Mouse (Mus musculus) lung, adult 2 months (tissue): ENCODE measurements around the gene Rbm48.

Experiments used
- CTCF ChIP-seq: fragments of 200-500 bp; IDR thresholded peaks from 2 replicates; pipeline ENCODE4 v1.5.1; 2011; ENCODE audit warnings: mild to moderate bottlenecking, low read length, control low read depth; ENCODE audit not compliant: insufficient read depth
- POLR2A ChIP-seq: fragments of 200-500 bp; IDR thresholded peaks from 2 replicates; pipeline ENCODE4 v1.6.1; 2011; ENCODE audit warnings: low read depth, mild to moderate bottlenecking, control low read depth, low read length, borderline replicate concordance; ENCODE audit errors: extremely low read depth

DNA sequence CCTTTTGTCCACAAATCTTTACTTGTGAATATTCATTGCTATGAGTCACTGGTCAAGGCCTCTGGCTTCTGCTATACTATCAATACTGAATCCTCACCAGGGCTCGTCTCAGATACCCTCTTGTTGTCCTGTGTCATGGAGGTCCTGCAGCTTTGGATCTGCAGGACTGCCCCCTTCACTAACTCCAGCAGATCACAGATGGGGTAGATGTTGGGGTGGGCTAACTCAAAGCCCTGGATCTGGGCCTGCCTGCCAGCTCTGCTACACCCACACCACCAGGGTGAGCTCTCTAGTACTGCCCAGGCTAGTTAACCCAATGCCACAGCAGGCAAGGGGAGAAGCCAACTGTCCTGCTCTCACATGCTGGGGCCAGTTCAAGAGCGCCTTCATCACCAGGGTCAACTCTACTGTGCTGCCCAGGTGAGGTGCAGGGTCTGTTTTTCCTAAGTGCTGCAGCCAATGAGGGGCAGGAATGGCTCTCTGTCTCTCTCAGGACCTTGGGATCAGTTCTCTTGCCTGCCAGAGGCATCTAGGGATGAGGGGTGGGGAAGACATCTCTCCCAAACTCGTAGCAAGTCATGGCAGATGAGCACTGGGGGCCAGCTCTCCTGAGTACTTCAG, 59.7 kb downstream of the Rbm48 start:
- TF ChIP-seq POLR2A (no peak), CTCF (no peak)
